In the genomic region with DNA sequence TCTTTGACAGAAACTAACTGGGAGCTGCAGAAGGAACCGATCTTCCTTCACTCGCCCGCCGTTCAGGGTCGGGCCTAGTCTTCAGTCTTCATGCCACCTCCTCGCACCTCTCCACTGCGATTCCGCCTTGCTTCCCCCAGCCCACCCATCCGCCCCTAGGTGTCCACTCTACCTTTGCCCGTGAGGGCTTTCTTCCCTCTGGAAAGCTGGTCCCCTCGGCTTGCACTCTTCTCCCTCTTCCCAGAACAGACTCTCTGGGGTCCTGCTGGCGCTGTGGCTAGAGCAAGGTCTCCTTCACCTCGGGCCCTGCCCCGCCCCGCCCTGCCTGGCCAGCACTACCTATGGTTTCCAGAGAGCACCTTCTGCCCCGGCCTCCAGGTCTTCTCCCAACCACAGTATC, we compare ENCODE assay signal across 7 mouse cellular contexts.
DNase-seq lines count a peak whose midpoint lies in the region; ATAC-seq and TF ChIP-seq lines count a peak whose summit lies in the region.

No protein-coding gene starts in this region.

- H3K27me3 ChIP-seq in embryonic facial prominence, embryonic 14.5 days (replicated peaks; ENCODE audit: control insufficient read depth, insufficient read depth, low read length) = no peaks in the 10 kb centered on the region
- no peaks in the 10 kb centered on the region for H3K27me3 ChIP-seq in intestine, postnatal 0 days (replicated peaks; ENCODE audit: control insufficient read depth, insufficient read depth, low read length)

- 3% methylated on average over 16 of the region's 16 CpGs for WGBS in embryonic facial prominence, embryonic 14.5 days
- 1% methylated on average over 16 of the region's 16 CpGs for WGBS in intestine, postnatal 0 days

- peak overlapping the region; percentile 94 for H3K9ac ChIP-seq in embryonic facial prominence, embryonic 14.5 days (ENCODE audit: low read depth, low read length)
- H3K9ac ChIP-seq in intestine, postnatal 0 days (ENCODE audit: low read depth, low read length) = peak overlapping the region; percentile 87

- H3K4me2 ChIP-seq in embryonic facial prominence, embryonic 14.5 days (ENCODE audit: low read depth, low read length) = peak overlapping the region; percentile 66
- peak overlapping the region; percentile 86 for H3K4me2 ChIP-seq in intestine, postnatal 0 days (replicated peaks; ENCODE audit: low read depth)

- H3K36me3 ChIP-seq in embryonic facial prominence, embryonic 14.5 days (ENCODE audit: control insufficient read depth, insufficient read depth, low read length) = 0 out of 2 replicates have a peak, but pooled peaks cover 7% of the 10 kb centered on the region
- no peaks in the 10 kb centered on the region for H3K36me3 ChIP-seq in intestine, postnatal 0 days (ENCODE audit: control insufficient read depth, insufficient read depth)

- intact Hi-C loops in left cerebral cortex, postnatal 36 days (cut with DNase I) = loop anchor here (5.0 to 10.0 kb wide), 2 partner anchors 84 to 427 kb away; partner anchors contain the start of gene Prkab2

- TF ChIP-seq CTCF in layer of hippocampus, adult 2 months (conservative IDR thresholded peaks at IDR 0.05) = no peak
- no peak for TF ChIP-seq CTCF in intestine, postnatal 0 days (IDR thresholded peaks at IDR 0.05; ENCODE audit: low read depth)

- H3K4me1 ChIP-seq in embryonic facial prominence, embryonic 14.5 days (ENCODE audit: control insufficient read depth, insufficient read depth, low read length) = peaks cover 22% of the 10 kb centered on the region
- H3K4me1 ChIP-seq in intestine, postnatal 0 days (replicated peaks; ENCODE audit: control insufficient read depth, insufficient read depth, low read length) = no peaks in the 10 kb centered on the region; the same call in 1 of the 2 replicates

- DNase-seq in layer of hippocampus, adult 2 months (ENCODE audit: low spot score in 2 of 2) = no peak
- no peak for DNase-seq in layer of hippocampus, adult 11-12 months (ENCODE audit: low spot score)
- DNase-seq in embryonic facial prominence, embryonic 14.5 days (ENCODE audit: low spot score) = no peak
- DNase-seq in left cerebral cortex, postnatal 36 days (ENCODE audit: low spot score in 2 of 2) = no peak
- no peak for DNase-seq in right cerebral cortex, postnatal 25 days

- ATAC-seq in embryonic facial prominence, embryonic 14.5 days (ENCODE audit: low read depth) = peak; percentile 15
- ATAC-seq in intestine, postnatal 0 days = peak; percentile 28
- peak; percentile 1; the same call in 1 of the 2 replicates for ATAC-seq in megakaryocyte, adult 5-6 weeks (ENCODE audit: poor library complexity, severe bottlenecking)

- H3K27ac ChIP-seq in layer of hippocampus, adult 2 months = peak overlapping the region; percentile 96
- H3K27ac ChIP-seq in embryonic facial prominence, embryonic 14.5 days (replicated peaks; ENCODE audit: low read depth, low read length) = peak overlapping the region; percentile 88
- peak overlapping the region; percentile 89 for H3K27ac ChIP-seq in intestine, postnatal 0 days (ENCODE audit: low read depth, low read length)

- no peaks in the 10 kb centered on the region for H3K9me3 ChIP-seq in embryonic facial prominence, embryonic 14.5 days (ENCODE audit: control insufficient read depth, low read length)
- no peaks in the 10 kb centered on the region for H3K9me3 ChIP-seq in intestine, postnatal 0 days (ENCODE audit: control insufficient read depth)

- H3K4me3 ChIP-seq in layer of hippocampus, adult 2 months = peak overlapping the region; percentile 56
- peak overlapping the region; percentile 84 for H3K4me3 ChIP-seq in embryonic facial prominence, embryonic 14.5 days (ENCODE audit: low read depth, low read length)
- H3K4me3 ChIP-seq in intestine, postnatal 0 days (ENCODE audit: low read depth, low read length) = peak overlapping the region; percentile 90
